Mouse (Mus musculus) hindbrain, postnatal 0 days (tissue): ENCODE data around the gene Eml5. TPM values are rescaled to one million over a fixed set of nuclear protein-coding genes. Genes with fewer than 3 reads are reported as not detected.

Experiments used
- ATAC-seq: fragments of 200-750 bp; cut with Nextera tagmentation; 2 replicates; pipeline ENCODE4 v1.8.0; 2017; ENCODE audit warnings: mild to moderate bottlenecking, moderate TSS enrichment, moderate library complexity
- DNase-seq: peaks from one replicate; pipeline ENCODE4 v3.0.0-alpha.2; 2015; ENCODE audit warnings: low spot score
- H3K27ac ChIP-seq: fragments of 300-500 bp; sonication (generic); 2 replicates; pipeline ENCODE4 v1.5.1; 2014; ENCODE audit warnings: mild to moderate bottlenecking
- H3K27me3 ChIP-seq: fragments of 300-500 bp; sonication (generic); 2 replicates; pipeline ENCODE4 v1.6.1; 2014; ENCODE audit warnings: low read length, mixed read lengths; ENCODE audit not compliant: insufficient read depth
- H3K36me3 ChIP-seq: fragments of 300-500 bp; sonication (generic); 2 replicates; pipeline ENCODE4 v1.6.1; 2014; ENCODE audit warnings: low read length, mixed read lengths; ENCODE audit not compliant: insufficient read depth
- H3K4me1 ChIP-seq: fragments of 300-500 bp; sonication (generic); 2 replicates; pipeline ENCODE4 v1.6.1; 2014; ENCODE audit warnings: antibody characterized with exemption, low read length, mixed read lengths; ENCODE audit not compliant: insufficient read depth
- H3K4me2 ChIP-seq: fragments of 300-500 bp; sonication (generic); 2 replicates; pipeline ENCODE4 v1.6.1; 2014; ENCODE audit warnings: low read depth, mild to moderate bottlenecking, low read length, moderate library complexity, mixed read lengths
- H3K4me3 ChIP-seq: fragments of 300-500 bp; sonication (generic); 2 replicates; pipeline ENCODE4 v1.5.1; 2014; ENCODE audit warnings: low read length
- H3K9ac ChIP-seq: fragments of 300-500 bp; sonication (generic); replicated peaks from 2 replicates; pipeline ENCODE4 v1.6.1; 2014; ENCODE audit warnings: mild to moderate bottlenecking, low read length, moderate library complexity, mixed read lengths
- H3K9me3 ChIP-seq: fragments of 300-500 bp; sonication (generic); 2 replicates; pipeline ENCODE4 v1.6.1; 2016; ENCODE audit warnings: low read length, mixed read lengths
- CTCF ChIP-seq: IDR thresholded peaks from 2 replicates; pipeline ENCODE4 v1.5.1; 2016; ENCODE audit warnings: antibody characterized with exemption, control low read depth, low read depth
- WGBS: fragments of 180-500 bp; shearing (Covaris S2); extraction: QIAGEN DNeasy Blood & Tissue Kit; methylation state at CpG from one replicate; pipeline ENCODE4 v1.1.7; 2014; 5-methylcytosine and 5-hydroxymethylcytosine counted together
- polyA plus RNA-seq: library from polyadenylated mRNA; unstranded; fragments of >200 nt; fragmentation: Nextera tagmentation; extraction: Ambion mirVana; gene quantifications from 2 replicates; pipeline ENCODE4 v1.2.1, GENCODE M21; 2015
- total RNA-seq: library from RNA; depleted of rRNA; stranded (reverse); fragments of >200 nt; gene quantifications from 2 replicates; pipeline ENCODE4 v1.2.3, GENCODE M21; 2014

Gene Eml5
- total and polyA plus RNA-seq, 2 experiments from 2014 or later: 12.4 to 23.4 TPM

DNA sequence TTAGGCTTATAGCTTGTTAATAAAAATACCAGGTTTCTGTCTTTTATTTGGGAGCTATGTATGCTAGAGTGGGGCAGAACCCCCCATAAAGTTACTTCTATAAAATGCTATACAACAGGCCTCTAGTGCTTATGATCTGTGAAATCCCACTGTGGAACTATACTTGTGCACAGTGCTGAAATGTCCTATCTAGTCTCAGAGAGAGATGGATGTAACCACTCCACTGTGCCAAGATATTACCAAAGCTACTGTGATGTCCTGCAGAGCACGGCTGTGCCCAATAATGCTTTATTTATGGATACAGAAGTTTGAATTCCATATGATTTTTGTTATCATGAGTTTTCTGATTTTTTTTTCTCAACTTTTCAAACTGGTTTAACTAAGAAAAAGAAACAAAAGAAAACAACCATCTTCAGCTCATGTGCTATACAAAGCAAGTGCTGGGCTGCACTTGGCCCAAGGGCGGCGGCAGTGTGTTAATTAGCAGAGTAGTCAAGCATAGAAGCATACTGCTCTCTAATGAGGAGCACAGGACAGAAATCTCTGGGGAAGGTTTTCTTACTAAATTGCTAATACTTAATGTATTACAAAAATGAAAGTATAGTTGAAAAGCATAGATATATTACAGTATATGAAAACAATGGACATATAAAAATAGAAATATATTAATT, 97.1 kb downstream of the Eml5 start:
- no peaks in the 10 kb centered on the region for H3K9me3 ChIP-seq
- no peak for TF ChIP-seq CTCF
- H3K9ac ChIP-seq: no peak overlapping the region
- H3K36me3 ChIP-seq: peaks cover 12% of the 10 kb centered on the region; the same call in 1 of the 2 replicates
- H3K4me3 ChIP-seq: no peak overlapping the region
- ATAC-seq (no peak), DNase-seq (peak; percentile 41)
- no peaks in the 10 kb centered on the region for H3K4me1 ChIP-seq
- 53% methylated on average over 3 of the region's 3 CpGs for WGBS
- H3K27me3 ChIP-seq: no peaks in the 10 kb centered on the region
- H3K27ac ChIP-seq: no peak overlapping the region
- no peak overlapping the region for H3K4me2 ChIP-seq

DNA sequence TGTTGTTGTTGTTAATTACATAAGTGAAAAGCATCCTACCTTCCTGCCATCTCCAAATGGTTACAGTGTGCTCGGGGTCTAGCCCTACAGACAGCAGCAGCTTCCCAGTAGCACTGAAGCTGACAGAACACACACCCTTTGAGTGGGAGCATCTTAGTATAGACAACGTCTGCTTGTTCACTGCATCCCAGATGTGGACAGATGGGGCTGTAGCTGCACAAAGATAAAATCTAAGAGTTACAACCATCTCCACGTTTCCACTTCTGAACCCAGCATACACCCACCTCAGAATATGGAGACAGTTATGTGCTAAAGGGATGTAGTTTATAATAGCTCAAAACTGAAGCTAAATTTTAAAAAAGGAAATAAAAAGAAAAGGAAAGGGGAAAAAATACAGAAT, 99.0 kb downstream of the Eml5 start:
- H3K36me3 ChIP-seq: peaks cover 22% of the 10 kb centered on the region
- no peaks in the 10 kb centered on the region for H3K4me1 ChIP-seq
- DNase-seq (no peak), ATAC-seq (no peak)
- no peak for TF ChIP-seq CTCF
- H3K9ac ChIP-seq: no peak overlapping the region
- H3K27ac ChIP-seq: no peak overlapping the region
- WGBS: 71% methylated on average over 3 of the region's 3 CpGs
- H3K4me2 ChIP-seq: no peak overlapping the region
- H3K27me3 ChIP-seq: no peaks in the 10 kb centered on the region
- H3K4me3 ChIP-seq: no peak overlapping the region
- no peaks in the 10 kb centered on the region for H3K9me3 ChIP-seq

DNA sequence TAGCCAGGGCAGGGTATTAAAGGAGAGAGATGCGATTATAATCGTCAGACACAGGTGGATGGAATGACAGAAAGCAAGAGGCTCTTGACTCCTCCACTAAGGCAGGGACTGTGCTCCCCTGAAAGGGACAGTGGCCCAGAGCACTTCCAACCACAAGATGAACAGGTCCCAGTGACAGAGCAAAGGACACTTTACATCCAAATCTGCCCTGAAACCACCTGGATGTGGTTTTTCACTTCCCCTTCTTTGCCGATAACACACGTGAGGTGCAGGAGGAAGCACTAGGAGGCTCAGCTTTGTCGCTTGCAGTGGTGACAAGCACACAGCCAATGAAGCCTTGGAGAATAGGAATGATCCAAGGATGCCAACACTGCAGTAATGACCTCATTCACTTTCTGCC, 101.0 kb downstream of the Eml5 start:
- TF ChIP-seq CTCF: no peak
- WGBS: 84% methylated on average over 5 of the region's 5 CpGs
- Histone ChIP-seq H3K9ac (no peak overlapping the region), H3K27ac (no peak overlapping the region), H3K4me1 (no peaks in the 10 kb centered on the region), H3K4me2 (no peak overlapping the region), H3K36me3 (peaks cover 33% of the 10 kb centered on the region), H3K9me3 (no peaks in the 10 kb centered on the region), H3K4me3 (no peak overlapping the region), H3K27me3 (no peaks in the 10 kb centered on the region)
- ATAC-seq (no peak), DNase-seq (no peak)

DNA sequence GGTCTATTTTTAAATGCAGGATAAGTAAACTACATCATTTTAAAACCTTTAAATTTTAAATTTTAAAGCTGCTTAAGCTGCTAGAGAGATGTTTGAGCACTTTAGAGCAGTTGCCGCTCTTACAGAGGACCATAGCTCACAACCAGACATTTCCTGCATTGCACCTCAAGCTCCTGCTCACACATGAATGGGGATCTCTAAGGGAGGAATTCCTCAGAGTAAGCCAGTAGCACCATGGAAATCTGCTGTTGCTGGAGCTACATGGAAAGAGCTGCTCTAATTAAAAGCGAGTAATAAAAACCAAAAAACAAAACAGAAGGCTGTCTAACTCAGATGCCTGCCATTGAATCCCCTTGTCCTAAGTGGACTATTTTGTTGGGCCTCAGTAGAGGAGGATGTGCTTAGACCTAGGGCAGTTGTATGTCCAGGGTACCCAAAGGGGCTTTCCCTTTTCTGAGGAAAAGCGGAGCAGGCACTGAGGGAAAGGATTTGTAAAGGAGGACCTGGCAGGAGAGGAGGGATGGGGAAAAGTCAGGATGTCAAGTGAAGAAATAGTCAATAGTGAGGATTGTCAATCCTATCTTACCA, 105.5 kb downstream of the Eml5 start:
- DNase-seq: peak; percentile 30
- H3K27me3 ChIP-seq: no peaks in the 10 kb centered on the region
- peak; percentile 81 for ATAC-seq
- whole genome bisulfite sequencing: 60% methylated on average over 3 of the region's 3 CpGs
- H3K27ac ChIP-seq: peak overlapping the region; percentile 56; the same call in 1 of the 2 replicates
- peaks cover 44% of the 10 kb centered on the region for H3K36me3 ChIP-seq
- TF ChIP-seq CTCF: no peak
- no peak overlapping the region for H3K9ac ChIP-seq
- H3K4me1 ChIP-seq: no peaks in the 10 kb centered on the region
- no peak overlapping the region for H3K4me2 ChIP-seq
- no peak overlapping the region for H3K4me3 ChIP-seq
- H3K9me3 ChIP-seq: no peaks in the 10 kb centered on the region

DNA sequence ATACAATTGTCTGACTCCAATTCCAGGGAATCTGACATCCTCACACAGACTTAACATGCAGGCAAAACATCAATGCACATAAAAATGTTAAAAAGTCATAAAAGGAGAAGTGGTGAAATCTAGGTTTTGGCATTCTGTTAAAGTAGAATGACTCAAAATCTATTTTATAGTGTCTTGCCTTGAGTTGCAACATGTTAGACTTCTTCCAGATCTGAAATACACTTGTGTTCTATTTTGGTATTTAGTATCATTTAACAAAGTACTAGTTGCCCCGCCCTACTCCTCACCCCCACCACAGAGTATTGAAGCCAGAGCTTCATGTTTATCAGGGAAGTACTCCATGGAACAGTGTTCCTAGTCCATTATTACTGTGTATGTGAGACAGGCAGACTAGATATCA, 117.0 kb downstream of the Eml5 start:
- Histone ChIP-seq H3K9me3 (no peaks in the 10 kb centered on the region), H3K4me2 (no peak overlapping the region), H3K9ac (no peak overlapping the region), H3K4me1 (no peaks in the 10 kb centered on the region), H3K36me3 (peaks cover 56% of the 10 kb centered on the region), H3K27me3 (no peaks in the 10 kb centered on the region), H3K27ac (no peak overlapping the region), H3K4me3 (no peak overlapping the region)
- no peak for TF ChIP-seq CTCF
- ATAC-seq (no peak), DNase-seq (no peak)
- 100% methylated on average over 1 of the region's 1 CpGs for WGBS

DNA sequence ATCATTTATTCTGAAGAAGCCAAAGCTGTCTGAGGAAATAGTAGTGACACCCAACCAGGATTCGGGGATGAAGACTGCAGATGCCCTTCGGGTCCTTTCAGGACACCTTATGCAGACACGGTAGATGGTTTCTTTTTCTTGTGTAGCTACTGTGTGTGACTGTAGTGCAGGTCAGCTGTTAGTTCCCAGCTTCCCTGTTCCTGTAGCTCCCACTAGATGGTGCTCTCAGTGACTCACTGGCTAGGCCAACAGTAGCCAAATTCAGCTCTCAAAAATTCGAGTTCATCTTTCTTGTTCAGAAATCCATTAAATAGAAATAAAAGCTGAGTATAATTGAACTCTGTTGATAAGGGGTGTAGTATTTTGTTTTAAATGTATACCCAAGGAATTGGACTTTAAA, 122.1 kb downstream of the Eml5 start:
- no peak overlapping the region for H3K4me2 ChIP-seq
- no peaks in the 10 kb centered on the region for H3K9me3 ChIP-seq
- peaks cover 48% of the 10 kb centered on the region for H3K36me3 ChIP-seq
- peak; percentile 70 for TF ChIP-seq CTCF
- 0 out of 2 replicates have a peak, but pooled peaks have one; percentile 71 for ATAC-seq
- no peak overlapping the region for H3K4me3 ChIP-seq
- no peaks in the 10 kb centered on the region for H3K4me1 ChIP-seq
- peak; percentile 71 for DNase-seq
- WGBS: 85% methylated on average over 4 of the region's 4 CpGs
- H3K27ac ChIP-seq: no peak overlapping the region
- no peak overlapping the region for H3K9ac ChIP-seq
- H3K27me3 ChIP-seq: no peaks in the 10 kb centered on the region

DNA sequence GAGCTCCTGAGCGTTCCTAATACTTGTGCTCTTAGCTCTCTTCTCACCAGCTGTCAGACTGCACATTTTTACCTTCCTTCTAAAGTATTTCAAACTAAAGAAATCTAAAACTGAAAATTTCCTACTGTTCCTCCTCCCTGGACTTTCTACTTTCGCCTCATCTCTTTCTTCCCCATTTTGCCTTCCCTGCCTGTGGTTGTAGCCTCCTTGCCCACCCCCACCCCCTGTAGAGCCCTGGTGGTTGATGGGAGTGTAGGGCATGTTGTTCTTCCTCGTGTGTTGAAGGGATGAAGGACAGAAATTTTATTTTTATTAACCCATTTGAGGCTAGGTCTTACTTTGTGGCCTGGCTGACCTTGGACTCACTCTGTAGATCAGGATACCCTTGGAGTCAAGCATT, 123.8 kb downstream of the Eml5 start:
- Histone ChIP-seq H3K4me2 (no peak overlapping the region), H3K9me3 (no peaks in the 10 kb centered on the region), H3K4me3 (no peak overlapping the region), H3K27me3 (no peaks in the 10 kb centered on the region), H3K9ac (no peak overlapping the region), H3K27ac (no peak overlapping the region), H3K36me3 (peaks cover 41% of the 10 kb centered on the region), H3K4me1 (no peaks in the 10 kb centered on the region)
- no peak for DNase-seq
- WGBS: 77% methylated on average over 3 of the region's 3 CpGs
- TF ChIP-seq CTCF: no peak
- ATAC-seq: no peak
